9 mouse cellular contexts compared by ENCODE assay signal in genomic region chr3:90708523-90709202, GRCm38 (mm10). TPM values are rescaled to one million over a fixed set of nuclear protein-coding genes. Genes with fewer than 3 reads are reported as not detected.
DNase-seq lines count a peak whose midpoint lies in the region; ATAC-seq lines count a peak whose summit lies in the region.
"Had no signal": no experiment of that assay in that cellular context is flagged by ENCODE, and none has a peak within 500 bp of the region (broad histone marks: within the 10 kb centered on the region; RNA-seq: fewer than 3 reads in every experiment).

No protein-coding gene starts in this region.

- 27% methylated on average over 4 of the region's 4 CpGs for WGBS in embryonic facial prominence, embryonic 10.5 days
- 26% methylated on average over 4 of the region's 4 CpGs for WGBS in intestine, embryonic 15.5 days

- DNase-seq in frontal cortex, postnatal 25 days (ENCODE audit: low spot score in 2 of 2): no peak
- DNase-seq in thymus, postnatal 25 days: peak; percentile 6
- DNase-seq in thymus, postnatal 36 days: no peak
- DNase-seq in embryonic facial prominence, embryonic 10.5 days (ENCODE audit: low spot score): peak; percentile 15
- no peak for DNase-seq in urinary bladder, adult 18-20 months (ENCODE audit: low spot score in 2 of 2)

- H3K4me3 ChIP-seq in embryonic facial prominence, embryonic 10.5 days: no peak overlapping the region
- no peak overlapping the region for H3K4me3 ChIP-seq in intestine, embryonic 15.5 days (replicated peaks)

- H3K4me2 ChIP-seq in intestine, embryonic 15.5 days (replicated peaks): no peak overlapping the region

- no peaks in the 10 kb centered on the region for H3K4me1 ChIP-seq in embryonic facial prominence, embryonic 10.5 days
- no peaks in the 10 kb centered on the region for H3K4me1 ChIP-seq in intestine, embryonic 15.5 days (replicated peaks)

- peak; percentile 83 for ATAC-seq in frontal cortex, adult (ENCODE audit: low TSS enrichment)
- ATAC-seq in intestine, embryonic 15.5 days: peak; percentile 17; the same call in 1 of the 2 replicates
- ATAC-seq in megakaryocyte progenitor cell, adult 5-6 weeks (replicated peaks; ENCODE audit: poor library complexity): peak; percentile 85

- H3K9me3 ChIP-seq in embryonic facial prominence, embryonic 10.5 days: no peaks in the 10 kb centered on the region
- H3K9me3 ChIP-seq in intestine, embryonic 15.5 days: no peaks in the 10 kb centered on the region

- no peak overlapping the region for H3K9ac ChIP-seq in intestine, embryonic 15.5 days

- no peaks in the 10 kb centered on the region for H3K36me3 ChIP-seq in embryonic facial prominence, embryonic 10.5 days (replicated peaks)
- H3K36me3 ChIP-seq in intestine, embryonic 15.5 days: no peaks in the 10 kb centered on the region

- H3K27me3 ChIP-seq in embryonic facial prominence, embryonic 10.5 days (replicated peaks; ENCODE audit: low read depth, poor library complexity, severe bottlenecking): no peaks in the 10 kb centered on the region
- no peaks in the 10 kb centered on the region for H3K27me3 ChIP-seq in intestine, embryonic 15.5 days (replicated peaks)

- no peak overlapping the region for H3K27ac ChIP-seq in embryonic facial prominence, embryonic 10.5 days (replicated peaks)
- no peak overlapping the region for H3K27ac ChIP-seq in intestine, embryonic 15.5 days

RNA-seq across cellular contexts. Expression of gene S100a9, which starts 13.1 kb away (rescaled TPM):
- polyA plus RNA-seq in embryonic facial prominence, embryonic 10.5 days (2016; fragmentation: Nextera tagmentation; extraction: Ambion mirVana): 0.32 TPM in 1 of 2 replicates, not detected in the other
- polyA plus RNA-seq in intestine, embryonic 15.5 days (2015; fragmentation: Nextera tagmentation; extraction: Ambion mirVana): 17.5 and 30.8 TPM in 2 replicates
- total RNA-seq in megakaryocyte progenitor cell, adult 5-6 weeks (2015): 2,769 and 4,892 TPM in 2 replicates
- total RNA-seq in megakaryocyte progenitor cell, adult 5-6 weeks (2017): 952 and 2,018 TPM in 2 replicates
- polyA plus RNA-seq: small intestine, adult 2 months had no signal

RNA-seq across cellular contexts. Expression of gene Pglyrp4, which starts 18.0 kb away (rescaled TPM):
- not detected in 2 replicates for polyA plus RNA-seq in embryonic facial prominence, embryonic 10.5 days (2016; fragmentation: Nextera tagmentation; extraction: Ambion mirVana)
- not detected in 2 replicates for polyA plus RNA-seq in intestine, embryonic 15.5 days (2015; fragmentation: Nextera tagmentation; extraction: Ambion mirVana)
- not detected in 2 replicates for total RNA-seq in megakaryocyte progenitor cell, adult 5-6 weeks (2015)
- 0.17 TPM in 1 of 2 replicates, not detected in the other for total RNA-seq in megakaryocyte progenitor cell, adult 5-6 weeks (2017)
- polyA plus RNA-seq: small intestine, adult 2 months had no signal

RNA-seq across cellular contexts. Expression of gene S100a8, which starts 39.9 kb away (rescaled TPM):
- polyA plus RNA-seq in embryonic facial prominence, embryonic 10.5 days (2016; fragmentation: Nextera tagmentation; extraction: Ambion mirVana): 0.47 and 0.92 TPM in 2 replicates
- polyA plus RNA-seq in intestine, embryonic 15.5 days (2015; fragmentation: Nextera tagmentation; extraction: Ambion mirVana): 30.3 and 46.1 TPM in 2 replicates
- total RNA-seq in megakaryocyte progenitor cell, adult 5-6 weeks (2015): 2,361 and 4,241 TPM in 2 replicates
- total RNA-seq in megakaryocyte progenitor cell, adult 5-6 weeks (2017): 1,918 and 3,820 TPM in 2 replicates
- polyA plus RNA-seq: small intestine, adult 2 months had no signal

RNA-seq across cellular contexts. Expression of gene S100a7a, which starts 54.8 kb away (rescaled TPM):
- not detected in 2 replicates for polyA plus RNA-seq in embryonic facial prominence, embryonic 10.5 days (2016; fragmentation: Nextera tagmentation; extraction: Ambion mirVana)
- 0.13 and 0.44 TPM in 2 replicates for polyA plus RNA-seq in intestine, embryonic 15.5 days (2015; fragmentation: Nextera tagmentation; extraction: Ambion mirVana)
- not detected in 2 replicates for total RNA-seq in megakaryocyte progenitor cell, adult 5-6 weeks (2015)
- not detected in 2 replicates for total RNA-seq in megakaryocyte progenitor cell, adult 5-6 weeks (2017)

Comparison
In these comparisons a context has a peak if more than half of its experiments do, and no peak if none do; other contexts are left out.
1. DNase-seq: peak in thymus, postnatal 25 days (single experiment) and embryonic facial prominence, embryonic 10.5 days (single experiment); none in frontal cortex, postnatal 25 days (0 of 2), thymus, postnatal 36 days (0 of 2) and urinary bladder, adult 18-20 months (0 of 2).
2. ATAC-seq: peak in every context shown above with its lines; median percentile 85 in megakaryocyte progenitor cell, adult 5-6 weeks; 83 in frontal cortex, adult; 17 in intestine, embryonic 15.5 days.
3. RNA of gene S100a9, which starts 13.1 kb away (polyA plus RNA-seq): 17.5 to 30.8 TPM in intestine, embryonic 15.5 days; 0.32 TPM in embryonic facial prominence, embryonic 10.5 days; every median in the first group is over 10 times any median in the second.
4. RNA of gene S100a8, which starts 39.9 kb away (polyA plus RNA-seq): 30.3 to 46.1 TPM in intestine, embryonic 15.5 days; 0.47 to 0.92 TPM in embryonic facial prominence, embryonic 10.5 days; every median in the first group is over 10 times any median in the second.